Mouse (Mus musculus): ENCODE data around the gene Olfr1202. TPM values are rescaled to one million over a fixed set of nuclear protein-coding genes. Genes with fewer than 3 reads are reported as not detected.

Olfr1202 gene
- not detected for total RNA-seq (2021)
- long read RNA-seq, experiment 1 = 0 reads
- long read RNA-seq, experiment 2 = 0 reads

DNA sequence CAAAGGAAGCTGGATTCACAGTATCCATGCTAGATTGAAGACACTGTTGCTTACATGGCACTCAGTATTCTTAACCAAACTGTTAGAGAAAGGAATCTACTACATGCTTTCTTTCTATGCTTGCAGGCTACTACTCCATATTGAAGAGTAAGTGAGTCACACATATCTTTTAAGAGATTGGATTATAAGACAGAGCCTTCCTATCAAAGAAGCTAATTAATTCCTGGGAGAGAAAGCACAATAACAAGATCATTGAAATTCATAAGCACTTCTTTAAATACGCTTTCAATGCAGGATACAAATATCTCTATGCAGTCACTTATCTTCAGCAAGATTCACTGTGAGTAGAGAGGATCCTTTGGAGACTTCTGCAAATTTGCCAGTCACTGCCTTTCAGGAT, at the start of gene Olfr1202:
Gene Olfr1202 (plus strand): TSS at position 301 of the 400 bp plus-strand sequence.
- DNase-seq = no peak
- intact Hi-C loops (cut with DNase I) = no loop called here

DNA sequence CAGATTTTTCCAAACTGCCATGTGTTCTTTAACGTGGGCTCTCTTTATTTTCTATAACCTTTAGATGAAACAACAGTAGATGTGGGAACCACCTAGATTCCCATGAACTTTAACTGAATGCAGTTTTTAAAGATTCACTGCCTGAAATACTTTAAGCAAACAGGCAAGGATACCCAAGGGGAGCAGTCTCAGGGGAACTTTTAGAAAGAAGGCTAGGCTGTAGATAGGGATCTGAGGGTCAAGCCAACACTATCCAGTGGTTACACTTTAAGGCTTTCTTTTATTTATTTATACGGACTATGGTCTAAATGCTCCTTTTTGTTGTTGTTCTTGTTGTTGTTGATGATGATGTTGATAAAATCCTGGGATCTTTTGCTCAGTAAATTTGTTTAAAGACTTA, 43.9 kb upstream of the Olfr1202 start, which contains the start of gene Olfr1200:
Gene Olfr1200 (minus strand): TSS at position 101 of the 400 bp plus-strand sequence.
- no peak for DNase-seq
- intact Hi-C loops (cut with DNase I) = no loop called here

DNA sequence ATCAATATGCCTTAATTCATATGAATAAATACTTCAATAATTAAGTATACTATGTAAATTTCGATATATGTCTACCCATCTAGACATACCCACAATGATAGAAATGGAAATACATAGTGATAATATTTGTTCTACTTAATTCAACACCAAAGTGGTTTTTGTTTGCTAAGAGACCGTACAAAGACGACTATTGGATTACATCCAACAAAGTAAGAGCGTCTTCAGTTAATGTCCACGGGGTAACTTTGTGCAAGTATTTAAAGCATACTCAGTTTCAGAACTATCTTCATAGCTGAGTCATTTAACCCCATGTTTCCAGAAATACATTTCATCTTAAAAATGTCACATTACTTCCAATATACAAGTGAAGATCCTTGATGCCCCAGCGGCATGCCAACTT, 21.6 kb upstream of the Olfr1202 start, which contains the start of gene Olfr1201:
Gene Olfr1201 (plus strand): TSS at position 301 of the 400 bp plus-strand sequence.
- intact Hi-C loops (cut with DNase I) = no loop called here
- no peak for DNase-seq

DNA sequence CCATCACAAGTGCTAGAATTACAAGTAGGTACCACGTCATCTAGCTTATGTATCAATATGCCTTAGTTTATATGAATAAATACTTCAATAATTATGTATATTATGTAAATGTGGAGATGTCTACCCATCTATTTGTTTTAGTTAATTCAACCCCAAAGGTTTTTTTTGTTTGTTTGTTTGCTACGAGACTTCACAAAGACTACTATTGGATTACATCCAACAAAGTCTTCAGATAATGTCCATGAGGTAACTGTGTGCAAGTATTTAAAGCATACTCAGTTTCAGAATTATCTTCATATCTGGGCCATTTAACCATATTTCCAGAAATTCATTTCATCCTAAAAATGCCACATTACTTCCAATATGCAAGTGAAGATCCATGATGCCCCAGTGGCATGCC, 15.1 kb downstream of the Olfr1202 start, which contains the start of gene Olfr1205:
Gene Olfr1205 (plus strand): TSS at position 301 of the 400 bp plus-strand sequence.
- intact Hi-C loops (cut with DNase I) = no loop called here
- no peak for DNase-seq

DNA sequence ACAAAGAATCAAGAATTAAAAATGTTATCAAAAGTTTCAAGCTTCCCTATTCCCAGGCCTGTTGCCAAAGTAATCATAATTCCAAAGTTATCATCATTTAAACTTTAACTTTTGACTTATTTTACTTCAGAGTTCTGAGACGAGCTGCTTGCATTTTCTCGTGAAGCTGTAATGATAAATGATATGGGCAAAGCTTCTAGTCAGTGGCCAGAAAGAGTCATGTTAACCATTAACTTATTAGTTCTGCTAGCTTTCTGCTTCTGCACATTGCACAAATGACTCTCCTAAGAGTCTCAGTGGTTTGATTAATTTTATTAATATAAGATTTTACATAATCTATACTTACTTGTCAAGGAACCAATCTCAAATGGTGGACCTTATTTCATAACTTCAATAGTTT, 24.2 kb downstream of the Olfr1202 start:
- no peak for DNase-seq
- intact Hi-C loops (cut with DNase I) = no loop called here

DNA sequence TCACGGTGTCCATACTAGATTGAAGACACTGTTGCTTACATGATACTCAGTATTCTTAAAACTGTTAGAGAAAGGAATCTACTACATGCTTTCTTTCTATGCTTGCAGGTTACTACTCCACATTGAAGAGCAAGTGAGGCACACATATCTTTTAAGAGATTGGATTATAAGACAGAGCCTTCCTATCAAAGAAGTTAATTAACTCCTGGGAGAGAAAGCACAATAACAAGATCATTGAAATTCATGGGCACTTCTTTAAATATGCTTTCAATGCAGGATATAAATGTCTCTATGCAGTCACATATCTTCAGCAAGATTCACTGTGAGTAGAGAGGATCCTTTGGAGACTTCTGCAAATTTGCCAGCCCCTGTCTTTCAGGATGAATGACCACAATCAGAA, 34.7 kb downstream of the Olfr1202 start, which contains the start of gene Olfr1204:
Gene Olfr1204 (plus strand): TSS at position 301 of the 400 bp plus-strand sequence.
- no peak for DNase-seq
- intact Hi-C loops (cut with DNase I) = no loop called here

DNA sequence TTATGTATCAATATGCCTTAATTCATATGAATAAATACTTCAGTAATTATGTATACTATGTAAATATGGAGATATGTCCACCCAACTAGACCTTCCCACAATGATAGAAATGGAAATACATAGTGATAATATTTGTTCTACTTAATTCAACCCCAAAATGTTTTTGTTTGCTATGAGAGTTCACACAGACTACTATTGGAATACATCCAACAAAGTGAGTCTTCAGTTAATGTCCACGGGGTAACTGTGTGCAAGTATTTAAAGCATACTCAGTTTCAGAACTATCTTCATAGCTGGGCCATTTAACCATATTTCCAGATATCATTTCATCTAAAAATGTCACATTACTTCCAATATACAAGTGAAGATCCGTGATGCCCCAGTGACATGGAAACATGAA, 48.6 kb downstream of the Olfr1202 start, which contains the start of gene Olfr1206:
Gene Olfr1206 (plus strand): TSS at position 301 of the 400 bp plus-strand sequence.
- intact Hi-C loops (cut with DNase I) = no loop called here
- DNase-seq = no peak

Other genes starting within 250 kb of the Olfr1202 start
- not detected for gene Olfr1189, start 228.0 kb upstream of the Olfr1202 start, total RNA-seq (2021)
- gene Olfr1191-ps1, start 174.0 kb upstream of the Olfr1202 start, total RNA-seq (2021) = not detected
- gene Olfr1192-ps1, start 166.0 kb upstream of the Olfr1202 start, total RNA-seq (2021) = not detected
- gene Olfr1193, start 138.9 kb upstream of the Olfr1202 start, total RNA-seq (2021) = not detected
- not detected for gene Olfr1195, start 125.3 kb upstream of the Olfr1202 start, total RNA-seq (2021)
- gene Olfr1196, start 109.9 kb upstream of the Olfr1202 start, total RNA-seq (2021) = not detected
- gene Olfr1197, start 82.1 kb upstream of the Olfr1202 start, total RNA-seq (2021) = not detected
- not detected for gene Olfr1198, start 63.1 kb upstream of the Olfr1202 start, total RNA-seq (2021)
- gene Olfr1199, start 54.0 kb upstream of the Olfr1202 start, total RNA-seq (2021) = not detected
- not detected for gene Olfr1200, start 44.0 kb upstream of the Olfr1202 start, total RNA-seq (2021)
- gene Olfr1201, start 21.5 kb upstream of the Olfr1202 start, total RNA-seq (2021) = not detected
- gene Olfr1205, start 15.2 kb downstream of the Olfr1202 start, total RNA-seq (2021) = not detected
- gene Olfr1204, start 34.8 kb downstream of the Olfr1202 start, total RNA-seq (2021) = not detected
- not detected for gene Olfr1206, start 48.7 kb downstream of the Olfr1202 start, total RNA-seq (2021)
- gene Olfr1208, start 87.8 kb downstream of the Olfr1202 start, total RNA-seq (2021) = not detected
- not detected for gene Olfr1209, start 100.7 kb downstream of the Olfr1202 start, total RNA-seq (2021)
- not detected for gene Olfr1211, start 123.6 kb downstream of the Olfr1202 start, total RNA-seq (2021)
- gene Olfr1212, start 139.5 kb downstream of the Olfr1202 start, total RNA-seq (2021) = not detected
- not detected for gene Gm13762, start 165.8 kb downstream of the Olfr1202 start, total RNA-seq (2021)
- gene Olfr1214, start 178.2 kb downstream of the Olfr1202 start, total RNA-seq (2021) = not detected
- not detected for gene Olfr1215, start 192.5 kb downstream of the Olfr1202 start, total RNA-seq (2021)
- gene Olfr1216, start 203.8 kb downstream of the Olfr1202 start, total RNA-seq (2021) = not detected
- gene Olfr1217, start 217.6 kb downstream of the Olfr1202 start, total RNA-seq (2021) = not detected
- gene Olfr1218, start 246.7 kb downstream of the Olfr1202 start, total RNA-seq (2021) = not detected

All from heart, postnatal 14 days (tissue).